Mouse (Mus musculus) ES-Bruce4 (cell line): ENCODE results near the gene Adap1.

ENCODE experiments used
- CTCF ChIP-seq: IDR thresholded peaks from one replicate; pipeline ENCODE4 v1.8.1; 2011; ENCODE audit warnings: low read depth, low read length
- EP300 ChIP-seq: IDR thresholded peaks from 2 replicates; pipeline ENCODE4 v1.6.1; 2011; ENCODE audit warnings: low read depth, low read length; ENCODE audit not compliant: insufficient read depth
- POLR2A ChIP-seq: IDR thresholded peaks from one replicate; pipeline ENCODE4 v1.8.1; 2011; ENCODE audit warnings: low read length; ENCODE audit not compliant: insufficient read depth

GRCm38 (mm10) chr5:139255777-139256176 lies 69.6 kb downstream of the Adap1 start:
- TF ChIP-seq CTCF (no peak), EP300 (no peak), POLR2A (no peak)
